Mouse (Mus musculus): ENCODE data around the gene Ambra1. TPM values are rescaled to one million over a fixed set of nuclear protein-coding genes. Genes with fewer than 3 reads are reported as not detected.
"Not testable (repeated sequence)": the region's sequence is repeated elsewhere in the genome, so short reads cannot be mapped to it uniquely, and the experiment has no call there.

The Ambra1 gene
- polyA plus RNA-seq, 1 experiment from 2014 or later: 21.5 TPM

- Histone ChIP-seq H3K27ac (ENCODE audit: low read depth, low read length) (no peak overlapping the region), H3K36me3 (ENCODE audit: control insufficient read depth, insufficient read depth, low read length) (peaks cover 4% of the 10 kb centered on the region; the same call in 1 of the 2 replicates), H3K4me3 (ENCODE audit: low read depth, low read length) (no peak overlapping the region), H3K4me1 (ENCODE audit: control insufficient read depth, insufficient read depth, low read length) (no peaks in the 10 kb centered on the region), H3K4me2 (ENCODE audit: low read depth) (no peak overlapping the region), H3K9ac (ENCODE audit: low read length) (no peak overlapping the region), H3K27me3 (ENCODE audit: control insufficient read depth, insufficient read depth, low read length) (no peaks in the 10 kb centered on the region), H3K9me3 (ENCODE audit: control insufficient read depth, low read length) (no peaks in the 10 kb centered on the region)
- ATAC-seq (ENCODE audit: insufficient read depth, low FRiP score, low TSS enrichment) (no peak), DNase-seq (ENCODE audit: low spot score) (no peak)
These were observed 6.0 kb upstream of the Ambra1 start for GRCm38 (mm10) chr2:91723951-91724350.

- Histone ChIP-seq H3K4me3 (ENCODE audit: low read depth, low read length) (no peak overlapping the region), H3K9me3 (ENCODE audit: control insufficient read depth, low read length) (no peaks in the 10 kb centered on the region), H3K9ac (ENCODE audit: low read length) (no peak overlapping the region), H3K4me2 (ENCODE audit: low read depth) (no peak overlapping the region), H3K36me3 (ENCODE audit: control insufficient read depth, insufficient read depth, low read length) (peaks cover 4% of the 10 kb centered on the region; the same call in 1 of the 2 replicates), H3K4me1 (ENCODE audit: control insufficient read depth, insufficient read depth, low read length) (no peaks in the 10 kb centered on the region), H3K27ac (ENCODE audit: low read depth, low read length) (no peak overlapping the region), H3K27me3 (ENCODE audit: control insufficient read depth, insufficient read depth, low read length) (no peaks in the 10 kb centered on the region)
- DNase-seq (ENCODE audit: low spot score) (no peak), ATAC-seq (ENCODE audit: insufficient read depth, low FRiP score, low TSS enrichment) (no peak)
- 71% methylated on average over 2 of the region's 2 CpGs for WGBS
These were observed 5.2 kb upstream of the Ambra1 start for GRCm38 (mm10) chr2:91724716-91725115.

GRCm38 (mm10) chr2:91725476-91725875 is 4.5 kb upstream of the Ambra1 start:
- not testable (repeated sequence) for H3K4me1 ChIP-seq (ENCODE audit: control insufficient read depth, insufficient read depth, low read length); H3K27ac ChIP-seq (ENCODE audit: low read depth, low read length); H3K9me3 ChIP-seq (ENCODE audit: control insufficient read depth, low read length); ATAC-seq (ENCODE audit: insufficient read depth, low FRiP score, low TSS enrichment); DNase-seq (ENCODE audit: low spot score); H3K9ac ChIP-seq (ENCODE audit: low read length); H3K4me2 ChIP-seq (ENCODE audit: low read depth); H3K27me3 ChIP-seq (ENCODE audit: control insufficient read depth, insufficient read depth, low read length); H3K4me3 ChIP-seq (ENCODE audit: low read depth, low read length); H3K36me3 ChIP-seq (ENCODE audit: control insufficient read depth, insufficient read depth, low read length)
- 54% methylated on average over 4 of the region's 4 CpGs for WGBS

- Histone ChIP-seq H3K27ac (ENCODE audit: low read depth, low read length) (no peak overlapping the region), H3K4me2 (ENCODE audit: low read depth) (no peak overlapping the region), H3K4me1 (ENCODE audit: control insufficient read depth, insufficient read depth, low read length) (peaks cover 3% of the 10 kb centered on the region; the same call in 1 of the 2 replicates), H3K4me3 (ENCODE audit: low read depth, low read length) (no peak overlapping the region), H3K9me3 (ENCODE audit: control insufficient read depth, low read length) (no peaks in the 10 kb centered on the region), H3K9ac (ENCODE audit: low read length) (no peak overlapping the region), H3K27me3 (ENCODE audit: control insufficient read depth, insufficient read depth, low read length) (no peaks in the 10 kb centered on the region), H3K36me3 (ENCODE audit: control insufficient read depth, insufficient read depth, low read length) (no peaks in the 10 kb centered on the region)
- 93% methylated on average over 3 of the region's 3 CpGs for WGBS
- DNase-seq (ENCODE audit: low spot score) (no peak), ATAC-seq (ENCODE audit: insufficient read depth, low FRiP score, low TSS enrichment) (no peak)
These were observed 2.9 kb upstream of the Ambra1 start for GRCm38 (mm10) chr2:91727011-91727410.

- no peaks in the 10 kb centered on the region for H3K9me3 ChIP-seq (ENCODE audit: control insufficient read depth, low read length)
- H3K27ac ChIP-seq (ENCODE audit: low read depth, low read length): no peak overlapping the region
- H3K4me3 ChIP-seq (ENCODE audit: low read depth, low read length): peak overlapping the region; percentile 97
- WGBS: 29% methylated on average over 4 of the region's 4 CpGs
- peak overlapping the region; percentile 43 for H3K4me2 ChIP-seq (ENCODE audit: low read depth)
- H3K9ac ChIP-seq (ENCODE audit: low read length): peak overlapping the region; percentile 94; the same call in 1 of the 2 replicates
- DNase-seq (ENCODE audit: low spot score) (no peak), ATAC-seq (ENCODE audit: insufficient read depth, low FRiP score, low TSS enrichment) (no peak)
- peaks cover 3% of the 10 kb centered on the region; the same call in 1 of the 2 replicates for H3K4me1 ChIP-seq (ENCODE audit: control insufficient read depth, insufficient read depth, low read length)
- no peaks in the 10 kb centered on the region for H3K36me3 ChIP-seq (ENCODE audit: control insufficient read depth, insufficient read depth, low read length)
- no peaks in the 10 kb centered on the region for H3K27me3 ChIP-seq (ENCODE audit: control insufficient read depth, insufficient read depth, low read length)
These were observed 363 bp upstream of the Ambra1 start for GRCm38 (mm10) chr2:91729571-91729970.

GRCm38 (mm10) chr2:91735221-91735620 is 5.3 kb downstream of the Ambra1 start:
- ATAC-seq (ENCODE audit: insufficient read depth, low FRiP score, low TSS enrichment) (no peak), DNase-seq (ENCODE audit: low spot score) (no peak)
- H3K36me3 ChIP-seq (ENCODE audit: control insufficient read depth, insufficient read depth, low read length): no peaks in the 10 kb centered on the region
- H3K4me3 ChIP-seq (ENCODE audit: low read depth, low read length): no peak overlapping the region
- 86% methylated on average over 5 of the region's 5 CpGs for WGBS
- no peak overlapping the region for H3K4me2 ChIP-seq (ENCODE audit: low read depth)
- H3K9ac ChIP-seq (ENCODE audit: low read length): no peak overlapping the region
- no peaks in the 10 kb centered on the region for H3K27me3 ChIP-seq (ENCODE audit: control insufficient read depth, insufficient read depth, low read length)
- H3K4me1 ChIP-seq (ENCODE audit: control insufficient read depth, insufficient read depth, low read length): peaks cover 3% of the 10 kb centered on the region; the same call in 1 of the 2 replicates
- H3K27ac ChIP-seq (ENCODE audit: low read depth, low read length): no peak overlapping the region
- H3K9me3 ChIP-seq (ENCODE audit: control insufficient read depth, low read length): no peaks in the 10 kb centered on the region

GRCm38 (mm10) chr2:91739586-91739985 is 9.7 kb downstream of the Ambra1 start:
- Histone ChIP-seq H3K27ac (ENCODE audit: low read depth, low read length) (no peak overlapping the region), H3K4me1 (ENCODE audit: control insufficient read depth, insufficient read depth, low read length) (no peaks in the 10 kb centered on the region), H3K4me2 (ENCODE audit: low read depth) (no peak overlapping the region), H3K9ac (ENCODE audit: low read length) (no peak overlapping the region), H3K9me3 (ENCODE audit: control insufficient read depth, low read length) (no peaks in the 10 kb centered on the region), H3K27me3 (ENCODE audit: control insufficient read depth, insufficient read depth, low read length) (no peaks in the 10 kb centered on the region), H3K36me3 (ENCODE audit: control insufficient read depth, insufficient read depth, low read length) (no peaks in the 10 kb centered on the region), H3K4me3 (ENCODE audit: low read depth, low read length) (no peak overlapping the region)
- DNase-seq (ENCODE audit: low spot score): no peak
- ATAC-seq (ENCODE audit: insufficient read depth, low FRiP score, low TSS enrichment): no peak
- WGBS: 97% methylated on average over 1 of the region's 1 CpGs

- Histone ChIP-seq H3K27me3 (ENCODE audit: control insufficient read depth, insufficient read depth, low read length) (no peaks in the 10 kb centered on the region), H3K36me3 (ENCODE audit: control insufficient read depth, insufficient read depth, low read length) (no peaks in the 10 kb centered on the region), H3K9me3 (ENCODE audit: control insufficient read depth, low read length) (no peaks in the 10 kb centered on the region), H3K9ac (ENCODE audit: low read length) (no peak overlapping the region), H3K4me3 (ENCODE audit: low read depth, low read length) (no peak overlapping the region), H3K4me1 (ENCODE audit: control insufficient read depth, insufficient read depth, low read length) (no peaks in the 10 kb centered on the region), H3K27ac (ENCODE audit: low read depth, low read length) (no peak overlapping the region), H3K4me2 (ENCODE audit: low read depth) (no peak overlapping the region)
- WGBS: 87% methylated on average over 5 of the region's 5 CpGs
- no peak for ATAC-seq (ENCODE audit: insufficient read depth, low FRiP score, low TSS enrichment)
- no peak for DNase-seq (ENCODE audit: low spot score)
These were observed 14.8 kb downstream of the Ambra1 start for GRCm38 (mm10) chr2:91744686-91745085.

- no peak for ATAC-seq (ENCODE audit: insufficient read depth, low FRiP score, low TSS enrichment)
- no peak overlapping the region for H3K9ac ChIP-seq (ENCODE audit: low read length)
- 78% methylated on average over 2 of the region's 2 CpGs for WGBS
- H3K27ac ChIP-seq (ENCODE audit: low read depth, low read length): no peak overlapping the region
- H3K36me3 ChIP-seq (ENCODE audit: control insufficient read depth, insufficient read depth, low read length): no peaks in the 10 kb centered on the region
- no peak overlapping the region for H3K4me2 ChIP-seq (ENCODE audit: low read depth)
- no peak for DNase-seq (ENCODE audit: low spot score)
- no peak overlapping the region for H3K4me3 ChIP-seq (ENCODE audit: low read depth, low read length)
- no peaks in the 10 kb centered on the region for H3K27me3 ChIP-seq (ENCODE audit: control insufficient read depth, insufficient read depth, low read length)
- no peaks in the 10 kb centered on the region for H3K9me3 ChIP-seq (ENCODE audit: control insufficient read depth, low read length)
- no peaks in the 10 kb centered on the region for H3K4me1 ChIP-seq (ENCODE audit: control insufficient read depth, insufficient read depth, low read length)
These were observed 19.9 kb downstream of the Ambra1 start for GRCm38 (mm10) chr2:91749811-91750261.

Data from neural tube, embryonic 11.5 days (tissue).